Mouse (Mus musculus): Measurements from ENCODE around the gene Frk. TPM values are rescaled to one million over a fixed set of nuclear protein-coding genes. Genes with fewer than 3 reads are reported as not detected.

The Frk gene
- total RNA-seq, 1 experiment = 1.7 TPM

- H3K9ac ChIP-seq (ENCODE audit: insufficient read depth, low read depth, low read length, poor library complexity, severe bottlenecking) = no peak overlapping the region
- no peak overlapping the region for H3K4me3 ChIP-seq (ENCODE audit: insufficient read depth in 1 of 2, low read depth in 1 of 2, low read length in 2 of 2, poor library complexity in 1 of 2, severe bottlenecking in 1 of 2)
- no peak overlapping the region for H3K27ac ChIP-seq (ENCODE audit: insufficient read depth, low read depth, low read length, poor library complexity, severe bottlenecking)
- H3K4me1 ChIP-seq (ENCODE audit: control insufficient read depth in 2 of 2, insufficient read depth in 2 of 2, low read length in 2 of 2, poor library complexity in 1 of 2) = no peaks in the 10 kb centered on the region
- in situ Hi-C loops (cut with MboI; ENCODE audit: low sequenced_read_pairs in 2 of 2, unreplicated experiment in 2 of 2) = no loop called here
- no peak for TF ChIP-seq ZNF384 (IDR thresholded peaks at IDR 0.05; ENCODE audit: low read depth, low read length)
- TF ChIP-seq HCFC1 (IDR thresholded peaks at IDR 0.05; ENCODE audit: borderline replicate concordance, insufficient read depth, low read length) = no peak
- no peak for TF ChIP-seq CHD2 (IDR thresholded peaks at IDR 0.05; ENCODE audit: low read depth, low read length)
- TF ChIP-seq ZC3H11A (IDR thresholded peaks at IDR 0.05; ENCODE audit: borderline replicate concordance, low read depth, low read length) = no peak
- TF ChIP-seq MAFK (IDR thresholded peaks at IDR 0.05; ENCODE audit: insufficient read depth, low read depth, low read length) = no peak
- no peaks in the 10 kb centered on the region for H3K36me3 ChIP-seq (ENCODE audit: control insufficient read depth, insufficient read depth, low read length, poor library complexity, severe bottlenecking)
- H3K9me3 ChIP-seq (ENCODE audit: control insufficient read depth, insufficient read depth, low read depth, low read length) = no peaks in the 10 kb centered on the region
- DNase-seq (ENCODE audit: low read depth, low spot score) = no peak
Measured at GRCm38 (mm10) chr10:34550612-34551011, 67.4 kb downstream of the Frk start.

- Histone ChIP-seq H3K27ac (ENCODE audit: insufficient read depth, low read depth, low read length, poor library complexity, severe bottlenecking) (no peak overlapping the region), H3K9me3 (ENCODE audit: control insufficient read depth, insufficient read depth, low read depth, low read length) (no peaks in the 10 kb centered on the region), H3K36me3 (ENCODE audit: control insufficient read depth, insufficient read depth, low read length, poor library complexity, severe bottlenecking) (no peaks in the 10 kb centered on the region), H3K9ac (ENCODE audit: insufficient read depth, low read depth, low read length, poor library complexity, severe bottlenecking) (no peak overlapping the region), H3K4me3 (ENCODE audit: insufficient read depth in 1 of 2, low read depth in 1 of 2, low read length in 2 of 2, poor library complexity in 1 of 2, severe bottlenecking in 1 of 2) (no peak overlapping the region), H3K4me1 (ENCODE audit: control insufficient read depth in 2 of 2, insufficient read depth in 2 of 2, low read length in 2 of 2, poor library complexity in 1 of 2) (no peaks in the 10 kb centered on the region)
- in situ Hi-C loops (cut with MboI; ENCODE audit: low sequenced_read_pairs in 2 of 2, unreplicated experiment in 2 of 2) = no loop called here
- no peak for TF ChIP-seq ZNF384 (IDR thresholded peaks at IDR 0.05; ENCODE audit: low read depth, low read length)
- no peak for TF ChIP-seq MAFK (IDR thresholded peaks at IDR 0.05; ENCODE audit: insufficient read depth, low read depth, low read length)
- TF ChIP-seq HCFC1 (IDR thresholded peaks at IDR 0.05; ENCODE audit: borderline replicate concordance, insufficient read depth, low read length) = no peak
- TF ChIP-seq ZC3H11A (IDR thresholded peaks at IDR 0.05; ENCODE audit: borderline replicate concordance, low read depth, low read length) = no peak
- no peak for TF ChIP-seq CHD2 (IDR thresholded peaks at IDR 0.05; ENCODE audit: low read depth, low read length)
- no peak for DNase-seq (ENCODE audit: low read depth, low spot score)
Measured at GRCm38 (mm10) chr10:34551636-34552035, 68.4 kb downstream of the Frk start.

- Histone ChIP-seq H3K4me1 (ENCODE audit: control insufficient read depth in 2 of 2, insufficient read depth in 2 of 2, low read length in 2 of 2, poor library complexity in 1 of 2) (no peaks in the 10 kb centered on the region), H3K36me3 (ENCODE audit: control insufficient read depth, insufficient read depth, low read length, poor library complexity, severe bottlenecking) (no peaks in the 10 kb centered on the region), H3K9me3 (ENCODE audit: control insufficient read depth, insufficient read depth, low read depth, low read length) (no peaks in the 10 kb centered on the region), H3K4me3 (ENCODE audit: insufficient read depth in 1 of 2, low read depth in 1 of 2, low read length in 2 of 2, poor library complexity in 1 of 2, severe bottlenecking in 1 of 2) (no peak overlapping the region), H3K9ac (ENCODE audit: insufficient read depth, low read depth, low read length, poor library complexity, severe bottlenecking) (no peak overlapping the region), H3K27ac (ENCODE audit: insufficient read depth, low read depth, low read length, poor library complexity, severe bottlenecking) (no peak overlapping the region)
- no peak for DNase-seq (ENCODE audit: low read depth, low spot score)
- no peak for TF ChIP-seq MAFK (IDR thresholded peaks at IDR 0.05; ENCODE audit: insufficient read depth, low read depth, low read length)
- no peak for TF ChIP-seq HCFC1 (IDR thresholded peaks at IDR 0.05; ENCODE audit: borderline replicate concordance, insufficient read depth, low read length)
- no peak for TF ChIP-seq ZC3H11A (IDR thresholded peaks at IDR 0.05; ENCODE audit: borderline replicate concordance, low read depth, low read length)
- no peak for TF ChIP-seq CHD2 (IDR thresholded peaks at IDR 0.05; ENCODE audit: low read depth, low read length)
- no peak for TF ChIP-seq ZNF384 (IDR thresholded peaks at IDR 0.05; ENCODE audit: low read depth, low read length)
- in situ Hi-C loops (cut with MboI; ENCODE audit: low sequenced_read_pairs in 2 of 2, unreplicated experiment in 2 of 2) = no loop called here
Measured at GRCm38 (mm10) chr10:34563518-34564176, 80.4 kb downstream of the Frk start.

GRCm38 (mm10) chr10:34615474-34615873, 132.3 kb downstream of the Frk start:
- Histone ChIP-seq H3K27ac (ENCODE audit: insufficient read depth, low read depth, low read length, poor library complexity, severe bottlenecking) (no peak overlapping the region), H3K9me3 (ENCODE audit: control insufficient read depth, insufficient read depth, low read depth, low read length) (no peaks in the 10 kb centered on the region), H3K4me3 (ENCODE audit: insufficient read depth in 1 of 2, low read depth in 1 of 2, low read length in 2 of 2, poor library complexity in 1 of 2, severe bottlenecking in 1 of 2) (no peak overlapping the region), H3K9ac (ENCODE audit: insufficient read depth, low read depth, low read length, poor library complexity, severe bottlenecking) (no peak overlapping the region), H3K4me1 (ENCODE audit: control insufficient read depth in 2 of 2, insufficient read depth in 2 of 2, low read length in 2 of 2, poor library complexity in 1 of 2) (no peaks in the 10 kb centered on the region), H3K36me3 (ENCODE audit: control insufficient read depth, insufficient read depth, low read length, poor library complexity, severe bottlenecking) (no peaks in the 10 kb centered on the region)
- in situ Hi-C loops (cut with MboI; ENCODE audit: low sequenced_read_pairs in 2 of 2, unreplicated experiment in 2 of 2) = no loop called here
- TF ChIP-seq ZC3H11A (IDR thresholded peaks at IDR 0.05; ENCODE audit: borderline replicate concordance, low read depth, low read length) = no peak
- no peak for TF ChIP-seq CHD2 (IDR thresholded peaks at IDR 0.05; ENCODE audit: low read depth, low read length)
- TF ChIP-seq HCFC1 (IDR thresholded peaks at IDR 0.05; ENCODE audit: borderline replicate concordance, insufficient read depth, low read length) = no peak
- no peak for TF ChIP-seq ZNF384 (IDR thresholded peaks at IDR 0.05; ENCODE audit: low read depth, low read length)
- TF ChIP-seq MAFK (IDR thresholded peaks at IDR 0.05; ENCODE audit: insufficient read depth, low read depth, low read length) = no peak
- DNase-seq (ENCODE audit: low read depth, low spot score) = no peak
